Mouse (Mus musculus): ENCODE data around the gene Olfr1176. TPM values are rescaled to one million over a fixed set of nuclear protein-coding genes. Genes with fewer than 3 reads are reported as not detected.

The Olfr1176 gene
- polyA plus RNA-seq (2015; fragmentation: Illumina TruSeq; extraction: RNeasy Lipid Tissue Mini Kit (QIAGEN cat#74804); ENCODE audit: low read depth, low replicate concordance), result not detected

DNA sequence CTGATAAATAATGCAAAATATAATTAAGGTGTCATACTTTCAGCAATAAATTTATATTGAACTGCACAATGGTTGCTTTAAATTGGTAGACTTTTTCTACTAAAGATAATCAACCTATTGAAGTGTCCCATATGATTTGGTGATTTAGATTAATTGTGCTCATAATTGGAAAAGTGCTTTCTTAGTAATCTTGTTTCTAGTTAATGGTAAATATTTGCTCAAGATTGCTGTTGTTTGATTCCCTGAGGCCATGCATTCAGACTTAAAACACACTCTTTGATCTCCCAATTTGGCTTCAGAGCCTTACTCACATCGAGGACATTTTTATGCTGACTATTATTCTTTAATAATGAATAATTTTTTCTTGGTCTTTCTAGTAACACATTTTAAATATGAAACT is at the start of gene Olfr1176:
TSS of gene Olfr1176 (plus strand) at position 301 of the 400 bp plus-strand sequence.

DNA sequence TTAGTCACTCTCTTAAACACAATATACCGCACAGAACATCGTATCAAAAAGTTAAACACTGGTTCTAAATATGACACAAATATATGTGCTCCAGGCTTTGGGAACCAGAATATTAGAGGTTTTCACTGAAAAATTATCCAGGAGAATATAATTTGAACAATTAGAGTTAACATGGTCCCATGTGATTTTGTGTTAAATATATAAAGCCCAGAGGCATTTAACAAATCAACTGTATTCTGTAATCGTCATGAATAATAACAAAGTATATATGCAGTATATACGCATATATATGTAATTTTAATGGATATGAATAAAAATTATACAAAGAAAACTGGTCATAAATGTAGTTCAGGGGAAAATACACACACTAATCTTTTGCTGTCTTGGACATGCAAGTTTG is 21.5 kb upstream of the Olfr1176 start, which contains the start of gene Olfr1174-ps:
TSS of gene Olfr1174-ps (minus strand) at position 101 of the 400 bp plus-strand sequence.

DNA sequence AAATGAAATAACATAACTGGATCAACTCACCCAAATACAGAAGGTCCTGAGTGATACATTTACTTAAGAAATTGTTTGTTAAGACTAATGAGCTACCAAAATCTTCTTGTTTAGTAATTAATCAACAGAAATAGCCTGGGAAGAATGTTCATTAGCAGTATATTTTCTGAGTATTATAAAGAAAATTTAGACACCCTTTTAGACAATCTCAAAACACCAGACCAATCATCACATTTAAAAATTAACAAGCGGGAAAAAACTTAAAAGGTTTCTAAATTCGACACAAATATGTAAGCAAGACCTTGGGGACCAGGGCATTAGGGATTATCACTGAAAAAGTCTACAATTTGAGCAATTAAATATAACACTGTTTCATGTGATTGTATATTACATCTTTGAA is 9.4 kb upstream of the Olfr1176 start, which contains the start of gene Olfr1175-ps:
TSS of gene Olfr1175-ps (minus strand) at position 101 of the 400 bp plus-strand sequence.

DNA sequence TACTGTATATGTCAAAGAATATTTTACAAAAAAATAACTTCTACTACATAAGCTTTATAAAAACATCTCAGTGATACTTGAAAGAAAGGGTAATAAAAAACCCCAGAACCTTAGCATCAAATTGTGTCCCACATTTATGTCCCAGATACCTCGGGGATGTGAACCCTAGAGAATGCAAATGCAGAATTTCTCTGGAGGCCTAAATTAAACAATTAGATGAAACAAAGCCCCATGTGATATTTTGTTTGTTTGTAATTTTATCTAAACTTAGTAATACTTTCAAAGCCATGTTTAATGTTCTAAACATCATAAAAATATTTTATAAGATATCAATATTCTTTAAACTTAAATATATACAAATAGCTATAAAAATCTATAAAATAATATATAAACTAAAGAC is 9.9 kb downstream of the Olfr1176 start, which contains the start of gene Olfr1177-ps:
TSS of gene Olfr1177-ps (minus strand) at position 101 of the 400 bp plus-strand sequence.

DNA sequence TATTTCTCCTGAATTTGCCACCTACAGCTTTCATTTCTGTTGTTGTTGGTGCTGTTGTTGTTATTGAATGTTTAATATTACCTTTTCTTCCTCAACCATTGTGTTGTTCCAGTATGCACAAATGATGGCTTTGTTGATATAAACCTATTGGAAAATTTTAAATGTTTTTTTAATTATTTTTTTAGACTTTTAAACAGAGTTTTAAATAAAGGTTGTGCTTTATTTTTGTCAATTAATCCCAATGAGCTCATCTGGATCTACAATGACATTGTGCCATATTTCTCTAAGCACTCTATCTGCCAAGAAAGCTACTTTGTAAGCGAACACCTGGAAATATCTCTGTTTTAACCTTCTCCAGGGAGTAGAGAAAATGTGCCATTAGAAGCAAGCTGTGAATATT is 50.2 kb downstream of the Olfr1176 start, which contains the start of gene Olfr1178:
TSS of gene Olfr1178 (plus strand) at position 301 of the 400 bp plus-strand sequence.

Other genes starting within 250 kb of the Olfr1176 start
- not detected for gene Olfr1164, start 242.8 kb upstream of the Olfr1176 start, polyA plus RNA-seq (2015; fragmentation: Illumina TruSeq; extraction: RNeasy Lipid Tissue Mini Kit (QIAGEN cat#74804); ENCODE audit: low read depth, low replicate concordance)
- gene Olfr1166, start 208.4 kb upstream of the Olfr1176 start, polyA plus RNA-seq (2015; fragmentation: Illumina TruSeq; extraction: RNeasy Lipid Tissue Mini Kit (QIAGEN cat#74804); ENCODE audit: low read depth, low replicate concordance), result not detected
- gene Olfr1167, start 181.5 kb upstream of the Olfr1176 start, polyA plus RNA-seq (2015; fragmentation: Illumina TruSeq; extraction: RNeasy Lipid Tissue Mini Kit (QIAGEN cat#74804); ENCODE audit: low read depth, low replicate concordance), result not detected
- not detected for gene Olfr1168, start 154.8 kb upstream of the Olfr1176 start, polyA plus RNA-seq (2015; fragmentation: Illumina TruSeq; extraction: RNeasy Lipid Tissue Mini Kit (QIAGEN cat#74804); ENCODE audit: low read depth, low replicate concordance)
- not detected for gene Olfr1170, start 108.4 kb upstream of the Olfr1176 start, polyA plus RNA-seq (2015; fragmentation: Illumina TruSeq; extraction: RNeasy Lipid Tissue Mini Kit (QIAGEN cat#74804); ENCODE audit: low read depth, low replicate concordance)
- not detected for gene Olfr1173, start 56.8 kb upstream of the Olfr1176 start, polyA plus RNA-seq (2015; fragmentation: Illumina TruSeq; extraction: RNeasy Lipid Tissue Mini Kit (QIAGEN cat#74804); ENCODE audit: low read depth, low replicate concordance)
- not detected for gene Olfr1174-ps, start 21.6 kb upstream of the Olfr1176 start, polyA plus RNA-seq (2015; fragmentation: Illumina TruSeq; extraction: RNeasy Lipid Tissue Mini Kit (QIAGEN cat#74804); ENCODE audit: low read depth, low replicate concordance)
- gene Olfr1175-ps, start 9.5 kb upstream of the Olfr1176 start, polyA plus RNA-seq (2015; fragmentation: Illumina TruSeq; extraction: RNeasy Lipid Tissue Mini Kit (QIAGEN cat#74804); ENCODE audit: low read depth, low replicate concordance), result not detected
- gene Olfr1177-ps, start 9.8 kb downstream of the Olfr1176 start, polyA plus RNA-seq (2015; fragmentation: Illumina TruSeq; extraction: RNeasy Lipid Tissue Mini Kit (QIAGEN cat#74804); ENCODE audit: low read depth, low replicate concordance), result not detected
- not detected for gene Olfr1178, start 50.3 kb downstream of the Olfr1176 start, polyA plus RNA-seq (2015; fragmentation: Illumina TruSeq; extraction: RNeasy Lipid Tissue Mini Kit (QIAGEN cat#74804); ENCODE audit: low read depth, low replicate concordance)
- not detected for gene Olfr1179, start 69.7 kb downstream of the Olfr1176 start, polyA plus RNA-seq (2015; fragmentation: Illumina TruSeq; extraction: RNeasy Lipid Tissue Mini Kit (QIAGEN cat#74804); ENCODE audit: low read depth, low replicate concordance)
- gene Olfr1180, start 82.4 kb downstream of the Olfr1176 start, polyA plus RNA-seq (2015; fragmentation: Illumina TruSeq; extraction: RNeasy Lipid Tissue Mini Kit (QIAGEN cat#74804); ENCODE audit: low read depth, low replicate concordance), result not detected
- gene Olfr1181, start 89.5 kb downstream of the Olfr1176 start, polyA plus RNA-seq (2015; fragmentation: Illumina TruSeq; extraction: RNeasy Lipid Tissue Mini Kit (QIAGEN cat#74804); ENCODE audit: low read depth, low replicate concordance), result not detected
- not detected for gene Gm13757, start 112.4 kb downstream of the Olfr1176 start, polyA plus RNA-seq (2015; fragmentation: Illumina TruSeq; extraction: RNeasy Lipid Tissue Mini Kit (QIAGEN cat#74804); ENCODE audit: low read depth, low replicate concordance)
- gene Olfr1183, start 118.1 kb downstream of the Olfr1176 start, polyA plus RNA-seq (2015; fragmentation: Illumina TruSeq; extraction: RNeasy Lipid Tissue Mini Kit (QIAGEN cat#74804); ENCODE audit: low read depth, low replicate concordance), result not detected
- gene Olfr1184, start 146.9 kb downstream of the Olfr1176 start, polyA plus RNA-seq (2015; fragmentation: Illumina TruSeq; extraction: RNeasy Lipid Tissue Mini Kit (QIAGEN cat#74804); ENCODE audit: low read depth, low replicate concordance), result not detected
- gene Olfr1185-ps1, start 156.6 kb downstream of the Olfr1176 start, polyA plus RNA-seq (2015; fragmentation: Illumina TruSeq; extraction: RNeasy Lipid Tissue Mini Kit (QIAGEN cat#74804); ENCODE audit: low read depth, low replicate concordance), result not detected
- not detected for gene Olfr1186, start 181.8 kb downstream of the Olfr1176 start, polyA plus RNA-seq (2015; fragmentation: Illumina TruSeq; extraction: RNeasy Lipid Tissue Mini Kit (QIAGEN cat#74804); ENCODE audit: low read depth, low replicate concordance)
- gene Olfr1188, start 220.2 kb downstream of the Olfr1176 start, polyA plus RNA-seq (2015; fragmentation: Illumina TruSeq; extraction: RNeasy Lipid Tissue Mini Kit (QIAGEN cat#74804); ENCODE audit: low read depth, low replicate concordance), result not detected
- not detected for gene Olfr1189, start 249.7 kb downstream of the Olfr1176 start, polyA plus RNA-seq (2015; fragmentation: Illumina TruSeq; extraction: RNeasy Lipid Tissue Mini Kit (QIAGEN cat#74804); ENCODE audit: low read depth, low replicate concordance)

All from brain, adult 10 weeks (tissue).